Mouse (Mus musculus): ENCODE measurements around the gene Rpl3.
A peak's percentile ranks its signal among the peaks of the same experiment; 100 is the strongest.

Rpl3 gene

GRCm38 (mm10) chr15:80087406-80088012, 4.2 kb downstream of the Rpl3 start:
- DNase-seq (ENCODE audit: low read depth, low spot score): no peak

- no peak for DNase-seq (ENCODE audit: low read depth, low spot score)
Measured at GRCm38 (mm10) chr15:80083740-80084139, 7.9 kb downstream of the Rpl3 start.

- peak; percentile 99 for DNase-seq (ENCODE audit: low read depth, low spot score)
Measured at GRCm38 (mm10) chr15:80083276-80083731, 8.4 kb downstream of the Rpl3 start.

- DNase-seq (ENCODE audit: low read depth, low spot score): no peak
Measured at GRCm38 (mm10) chr15:80082661-80083275, 8.9 kb downstream of the Rpl3 start.

GRCm38 (mm10) chr15:80081801-80082546, 9.7 kb downstream of the Rpl3 start:
- no peak for DNase-seq (ENCODE audit: low read depth, low spot score)

GRCm38 (mm10) chr15:80080711-80081615, 10.7 kb downstream of the Rpl3 start:
- no peak for DNase-seq (ENCODE audit: low read depth, low spot score)

GRCm38 (mm10) chr15:80079954-80080353, 11.7 kb downstream of the Rpl3 start:
- DNase-seq (ENCODE audit: low read depth, low spot score): no peak

GRCm38 (mm10) chr15:80079129-80079668, 12.5 kb downstream of the Rpl3 start:
- DNase-seq (ENCODE audit: low read depth, low spot score): no peak

- DNase-seq (ENCODE audit: low read depth, low spot score): no peak
Measured at GRCm38 (mm10) chr15:80078058-80078814, 13.4 kb downstream of the Rpl3 start.

GRCm38 (mm10) chr15:80076338-80077136, 15.1 kb downstream of the Rpl3 start:
- DNase-seq (ENCODE audit: low read depth, low spot score): no peak

GRCm38 (mm10) chr15:80075733-80076337, 15.8 kb downstream of the Rpl3 start:
- DNase-seq (ENCODE audit: low read depth, low spot score): no peak

- DNase-seq (ENCODE audit: low read depth, low spot score): no peak
Measured at GRCm38 (mm10) chr15:80075374-80075694, 16.3 kb downstream of the Rpl3 start.

GRCm38 (mm10) chr15:80074663-80075373, 16.9 kb downstream of the Rpl3 start:
- DNase-seq (ENCODE audit: low read depth, low spot score): no peak

- DNase-seq (ENCODE audit: low read depth, low spot score): no peak
Measured at GRCm38 (mm10) chr15:80073256-80073621, 18.4 kb downstream of the Rpl3 start.

GRCm38 (mm10) chr15:80072579-80073255, 19.0 kb downstream of the Rpl3 start:
- no peak for DNase-seq (ENCODE audit: low read depth, low spot score)

GRCm38 (mm10) chr15:80071951-80072437, 19.7 kb downstream of the Rpl3 start:
- DNase-seq (ENCODE audit: low read depth, low spot score): no peak

- DNase-seq (ENCODE audit: low read depth, low spot score): no peak
Measured at GRCm38 (mm10) chr15:80070095-80070644, 21.5 kb downstream of the Rpl3 start.

GRCm38 (mm10) chr15:80069171-80069570, 22.5 kb downstream of the Rpl3 start:
- DNase-seq (ENCODE audit: low read depth, low spot score): no peak

All from brain, embryonic 18.5 days (tissue).